ENCODE assay signal across 8 mouse cellular contexts in the genomic region with DNA sequence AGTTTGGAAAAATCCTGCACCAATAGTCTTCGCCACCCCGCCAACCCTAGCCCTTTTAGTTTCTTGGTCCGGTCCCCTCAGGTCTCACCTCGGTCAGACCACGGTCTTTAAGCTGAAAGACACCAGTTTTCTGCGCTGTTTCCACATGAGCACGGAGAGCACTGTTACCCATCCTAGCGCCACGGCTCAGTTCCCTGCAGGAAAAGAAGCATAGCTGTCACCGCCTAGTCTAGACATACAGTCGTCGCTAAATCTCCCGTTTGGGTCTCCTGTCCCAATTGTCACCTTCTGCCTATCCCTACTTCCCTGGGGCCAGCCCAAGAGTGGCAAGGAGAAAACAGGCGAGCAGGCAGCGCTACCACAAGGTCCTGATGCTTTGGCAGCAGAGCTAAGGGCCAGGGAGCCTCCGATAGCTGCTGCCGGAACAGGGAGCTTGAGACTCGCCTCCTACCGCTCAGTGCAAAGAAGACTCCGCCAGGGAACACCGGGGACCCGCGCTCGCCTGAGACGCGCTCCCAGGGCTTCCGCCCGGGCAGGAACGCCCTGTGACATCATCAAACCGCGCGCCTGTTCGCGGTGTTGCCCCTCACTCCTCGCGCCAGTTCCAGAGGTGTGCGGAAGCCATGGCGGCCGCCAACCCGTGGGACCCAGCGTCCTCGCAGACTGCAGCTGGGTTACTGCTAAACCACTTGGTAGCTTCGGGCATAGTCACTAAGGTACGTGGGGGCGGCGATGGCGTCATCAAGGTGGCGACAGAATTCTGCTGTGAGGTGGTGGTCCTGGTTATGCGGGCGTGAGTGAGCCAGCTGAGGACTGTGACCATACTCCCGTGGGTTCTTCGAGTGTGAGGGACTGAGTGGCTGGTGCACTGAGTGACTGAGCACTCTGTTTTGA. TPM values are rescaled to one million over a fixed set of nuclear protein-coding genes. Genes with fewer than 3 reads are reported as not detected.
A peak's percentile ranks its signal among the peaks of the same experiment; 100 is the strongest.
DNase-seq lines count a peak whose midpoint lies in the region; ATAC-seq lines count a peak whose summit lies in the region.

Haus2 (plus strand) TSS at position 554 of the 894 bp plus-strand sequence.
Lrrc57 (minus strand) TSS at position 691 of the 894 bp plus-strand sequence.

- peak; percentile 95 for ATAC-seq in CD4-positive, CD25-positive, alpha-beta regulatory T cell, adult 4 months
- ATAC-seq in heart, embryonic 16.5 days (replicated peaks; ENCODE audit: extremely low read depth, insufficient read depth, low FRiP score): peak; percentile 94
- peak; percentile 95 for ATAC-seq in liver, embryonic 15.5 days (ENCODE audit: insufficient read depth)
- peak; percentile 93 for ATAC-seq in neural tube, embryonic 12.5 days (ENCODE audit: low FRiP score, low read depth)

- H3K4me3 ChIP-seq in forebrain, embryonic 10.5 days: peak within 1 kb of the TSS; percentile 96
- H3K4me3 ChIP-seq in heart, embryonic 16.5 days (ENCODE audit: low read length): peak within 1 kb of the TSS; percentile 71
- peak within 1 kb of the TSS; percentile 80 for H3K4me3 ChIP-seq in liver, embryonic 15.5 days (replicated peaks)
- peak within 1 kb of the TSS; percentile 74 for H3K4me3 ChIP-seq in neural tube, embryonic 12.5 days

- H3K4me1 ChIP-seq in forebrain, embryonic 10.5 days: peaks cover 27% of the 10 kb centered on the region
- peaks cover 17% of the 10 kb centered on the region for H3K4me1 ChIP-seq in heart, embryonic 16.5 days (ENCODE audit: control insufficient read depth, insufficient read depth, low read length)
- peaks cover 36% of the 10 kb centered on the region for H3K4me1 ChIP-seq in liver, embryonic 15.5 days (replicated peaks)
- H3K4me1 ChIP-seq in neural tube, embryonic 12.5 days: peaks cover 13% of the 10 kb centered on the region

- peak within 1 kb of the TSS; percentile 95 for H3K27ac ChIP-seq in forebrain, embryonic 10.5 days
- peak within 1 kb of the TSS; percentile 82 for H3K27ac ChIP-seq in heart, embryonic 16.5 days (ENCODE audit: low read length)
- H3K27ac ChIP-seq in liver, embryonic 15.5 days (replicated peaks): peak within 1 kb of the TSS; percentile 95
- peak within 1 kb of the TSS; percentile 65; the same call in 1 of the 2 replicates for H3K27ac ChIP-seq in neural tube, embryonic 12.5 days

- no peaks in the 10 kb centered on the region for H3K27me3 ChIP-seq in forebrain, embryonic 10.5 days (ENCODE audit: poor library complexity, severe bottlenecking)
- H3K27me3 ChIP-seq in heart, embryonic 16.5 days (ENCODE audit: control insufficient read depth, insufficient read depth, low read length): no peaks in the 10 kb centered on the region
- no peaks in the 10 kb centered on the region for H3K27me3 ChIP-seq in liver, embryonic 15.5 days
- H3K27me3 ChIP-seq in neural tube, embryonic 12.5 days (replicated peaks): no peaks in the 10 kb centered on the region

- WGBS in forebrain, embryonic 10.5 days: under 1% methylated on average over 52 of the region's 52 CpGs
- WGBS in heart, embryonic 16.5 days: under 1% methylated on average over 52 of the region's 52 CpGs
- under 1% methylated on average over 52 of the region's 52 CpGs for WGBS in liver, embryonic 15.5 days (ENCODE audit: insufficient replicate concordance)
- WGBS in neural tube, embryonic 12.5 days: under 1% methylated on average over 52 of the region's 52 CpGs

- H3K36me3 ChIP-seq in forebrain, embryonic 10.5 days (replicated peaks): peaks cover 30% of the 10 kb centered on the region
- peaks cover 14% of the 10 kb centered on the region; the same call in 1 of the 2 replicates for H3K36me3 ChIP-seq in heart, embryonic 16.5 days (ENCODE audit: control insufficient read depth, insufficient read depth)
- H3K36me3 ChIP-seq in liver, embryonic 15.5 days (replicated peaks): peaks cover 28% of the 10 kb centered on the region
- peaks cover 12% of the 10 kb centered on the region; the same call in 1 of the 2 replicates for H3K36me3 ChIP-seq in neural tube, embryonic 12.5 days

- H3K9me3 ChIP-seq in forebrain, embryonic 10.5 days: no peaks in the 10 kb centered on the region
- no peaks in the 10 kb centered on the region for H3K9me3 ChIP-seq in heart, embryonic 16.5 days (replicated peaks; ENCODE audit: control insufficient read depth, low read length)
- no peaks in the 10 kb centered on the region for H3K9me3 ChIP-seq in liver, embryonic 15.5 days (replicated peaks)
- no peaks in the 10 kb centered on the region for H3K9me3 ChIP-seq in neural tube, embryonic 12.5 days

- peak within 1 kb of the TSS; percentile 77 for H3K4me2 ChIP-seq in heart, embryonic 16.5 days (ENCODE audit: low read depth, low read length)
- H3K4me2 ChIP-seq in liver, embryonic 15.5 days: peak within 1 kb of the TSS; percentile 74
- peak within 1 kb of the TSS; percentile 63 for H3K4me2 ChIP-seq in neural tube, embryonic 12.5 days (replicated peaks)

- H3K9ac ChIP-seq in heart, embryonic 16.5 days (ENCODE audit: low read length): peak within 1 kb of the TSS; percentile 80
- H3K9ac ChIP-seq in liver, embryonic 15.5 days: peak within 1 kb of the TSS; percentile 89
- H3K9ac ChIP-seq in neural tube, embryonic 12.5 days: peak within 1 kb of the TSS; percentile 71

- peak; percentile 83 for DNase-seq in c-Kit-negative CD71-positive TER-119-positive erythroid progenitor cells, embryonic 14.5 days (ENCODE audit: low read depth, low spot score)
- peak; percentile 91 for DNase-seq in forebrain, embryonic 10.5 days (ENCODE audit: extremely low spot score, low spot score)
- DNase-seq in kidney, postnatal 36 days: peak; percentile 90 to 95
- DNase-seq in telencephalon, adult 2 months (ENCODE audit: low read depth, low spot score): peak; percentile 78

RNA-seq across cellular contexts. Expression of gene Haus2, which starts in this region (rescaled TPM):
- 10 to 100 TPM; 14.1 to 22.1 TPM for polyA plus RNA-seq in CD4-positive, CD25-positive, alpha-beta regulatory T cell, adult 4 months (2017; shearing (Covaris generic))
- 40.5 and 43.7 TPM in 2 replicates for polyA plus RNA-seq in forebrain, embryonic 10.5 days (2016; fragmentation: Nextera tagmentation; extraction: Ambion mirVana)
- 17.7 and 19.3 TPM in 2 replicates for polyA plus RNA-seq in heart, embryonic 16.5 days (2015; fragmentation: Nextera tagmentation; extraction: Ambion mirVana)
- polyA plus RNA-seq in liver, embryonic 15.5 days (2015; fragmentation: Nextera tagmentation; extraction: Ambion mirVana): 10.4 and 10.8 TPM in 2 replicates
- 32.7 and 34.3 TPM in 2 replicates for polyA plus RNA-seq in neural tube, embryonic 12.5 days (2016; fragmentation: Nextera tagmentation; extraction: Ambion mirVana)

RNA-seq across cellular contexts. Expression of gene Lrrc57, which starts in this region (rescaled TPM):
- polyA plus RNA-seq in CD4-positive, CD25-positive, alpha-beta regulatory T cell, adult 4 months (2017; shearing (Covaris generic)): 10 to 100 TPM; 33.0 to 37.2 TPM
- polyA plus RNA-seq in forebrain, embryonic 10.5 days (2016; fragmentation: Nextera tagmentation; extraction: Ambion mirVana): 29.3 and 32.0 TPM in 2 replicates
- polyA plus RNA-seq in heart, embryonic 16.5 days (2015; fragmentation: Nextera tagmentation; extraction: Ambion mirVana): 22.5 and 25.7 TPM in 2 replicates
- polyA plus RNA-seq in liver, embryonic 15.5 days (2015; fragmentation: Nextera tagmentation; extraction: Ambion mirVana): 10.9 and 11.8 TPM in 2 replicates
- polyA plus RNA-seq in neural tube, embryonic 12.5 days (2016; fragmentation: Nextera tagmentation; extraction: Ambion mirVana): 38.1 and 39.3 TPM in 2 replicates

Comparison
In these comparisons a context has a peak if more than half of its experiments do, and no peak if none do; other contexts are left out.
1. Peak in every context shown above with its lines: DNase-seq, ATAC-seq, H3K4me3 ChIP-seq and H3K27ac ChIP-seq.